Mouse (Mus musculus) ES-E14 (cell line): ENCODE measurements around the gene Tmem163. TPM values are rescaled to one million over a fixed set of nuclear protein-coding genes. Genes with fewer than 3 reads are reported as not detected.

Source experiments
- DNase-seq: peaks from one replicate; pipeline ENCODE4 v3.0.0-alpha.2; 2013; ENCODE audit warnings: low read depth, low spot score
- H3K27ac ChIP-seq: 2 replicates; pipeline ENCODE4 v1.5.1; 2012; ENCODE audit warnings: low read depth, mild to moderate bottlenecking, low read length, moderate library complexity, mixed read lengths; ENCODE audit not compliant: poor library complexity, insufficient read depth, severe bottlenecking
- H3K36me3 ChIP-seq: 2 replicates; pipeline ENCODE4 v1.6.1; 2012; ENCODE audit warnings: mild to moderate bottlenecking, low read length, moderate library complexity, mixed read lengths; ENCODE audit not compliant: control insufficient read depth, poor library complexity, insufficient read depth, severe bottlenecking
- H3K4me1 ChIP-seq, 2 experiments: fragments of 150-350 bp in 1 of 2; sonication (generic) in 1 of 2; 2 replicates each; pipeline ENCODE4 v1.6.1; 2012; ENCODE audit warnings: low read length in 2 of 2, mild to moderate bottlenecking in 1 of 2, mixed read lengths in 1 of 2; ENCODE audit not compliant: control insufficient read depth in 2 of 2, insufficient read depth in 2 of 2, poor library complexity in 1 of 2
- H3K4me3 ChIP-seq, 2 experiments: fragments of 150-350 bp in 1 of 2; sonication (generic) in 1 of 2; 2 replicates each; pipeline ENCODE4 v1.5.1; 2012; ENCODE audit warnings: low read length in 2 of 2, low read depth in 1 of 2, mild to moderate bottlenecking in 1 of 2, mixed read lengths in 1 of 2; ENCODE audit not compliant: insufficient read depth in 1 of 2, poor library complexity in 1 of 2, severe bottlenecking in 1 of 2
- H3K9ac ChIP-seq: 2 replicates; pipeline ENCODE4 v1.6.1; 2012; ENCODE audit warnings: low read depth, mild to moderate bottlenecking, low read length, mixed read lengths; ENCODE audit not compliant: poor library complexity, insufficient read depth, severe bottlenecking
- H3K9me3 ChIP-seq: fragments of 150-350 bp; sonication (generic); 2 replicates; pipeline ENCODE4 v1.6.1; 2012; ENCODE audit warnings: low read depth, mild to moderate bottlenecking, low read length; ENCODE audit not compliant: control insufficient read depth, insufficient read depth
- CHD2 ChIP-seq: IDR thresholded peaks from 2 replicates; pipeline ENCODE4 v1.6.1; 2014; ENCODE audit warnings: mild to moderate bottlenecking, low read depth, low read length, inconsistent platforms
- HCFC1 ChIP-seq: IDR thresholded peaks from 2 replicates; pipeline ENCODE4 v1.6.1; 2012; ENCODE audit warnings: low read length, inconsistent platforms, borderline replicate concordance; ENCODE audit not compliant: insufficient read depth
- MAFK ChIP-seq: IDR thresholded peaks from 2 replicates; pipeline ENCODE4 v1.6.1; 2014; ENCODE audit warnings: mild to moderate bottlenecking, low read depth, low read length, inconsistent platforms; ENCODE audit not compliant: insufficient read depth
- ZC3H11A ChIP-seq: IDR thresholded peaks from 2 replicates; pipeline ENCODE4 v1.6.1; 2012; ENCODE audit warnings: low read depth, mild to moderate bottlenecking, inconsistent platforms, low read length, borderline replicate concordance
- ZNF384 ChIP-seq: IDR thresholded peaks from 2 replicates; pipeline ENCODE4 v1.6.1; 2012; ENCODE audit warnings: low read depth, low read length, inconsistent platforms
- in situ Hi-C, 2 experiments: fragments of 600-800 bp; cut with MboI; formaldehyde crosslinking; loops; one replicate each; pipeline ENCODE4 v1.15.1; 2025; ENCODE audit warnings: low sequenced_read_pairs in 2 of 2, inconsistent platforms in 1 of 2; ENCODE audit not compliant: unreplicated experiment in 2 of 2
- total RNA-seq: library from RNA; depleted of rRNA; stranded (reverse); fragments of 300-350 nt; gene quantifications from 2 replicates; pipeline ENCODE4 v1.2.3, GENCODE M21; 2012

Tmem163 gene
- total RNA-seq, 1 experiment, result 0.18 TPM

DNA sequence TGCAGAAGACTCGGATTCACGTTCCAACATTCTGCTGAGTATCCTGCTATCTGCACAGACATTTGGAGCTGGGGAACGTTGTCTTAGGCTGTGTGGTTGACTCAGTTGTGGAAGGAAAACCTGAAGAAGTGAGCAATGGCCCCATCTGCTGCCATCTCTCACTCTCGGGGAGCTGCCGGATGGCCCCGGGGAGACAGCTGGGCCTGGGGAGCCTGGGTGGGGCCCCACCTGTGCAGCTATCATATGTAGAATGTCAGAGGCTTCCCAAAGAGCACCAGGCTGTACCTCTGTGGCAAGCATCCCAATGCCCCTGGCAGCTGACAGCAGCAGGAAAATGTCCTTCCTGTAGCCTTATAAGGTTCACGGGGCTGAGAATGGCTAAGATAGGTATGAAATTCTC is 137.4 kb downstream of the Tmem163 start:
- no peaks in the 10 kb centered on the region for H3K9me3 ChIP-seq
- in situ Hi-C loops, result no loop called here
- no peak for DNase-seq
- H3K36me3 ChIP-seq, result no peaks in the 10 kb centered on the region
- TF ChIP-seq MAFK, result no peak
- no peak for TF ChIP-seq HCFC1
- no peak for TF ChIP-seq ZC3H11A
- TF ChIP-seq ZNF384, result no peak
- no peak for TF ChIP-seq CHD2
- H3K27ac ChIP-seq, result no peak overlapping the region
- H3K4me3 ChIP-seq, result no peak overlapping the region
- H3K4me1 ChIP-seq, result no peaks in the 10 kb centered on the region
- no peak overlapping the region for H3K9ac ChIP-seq

DNA sequence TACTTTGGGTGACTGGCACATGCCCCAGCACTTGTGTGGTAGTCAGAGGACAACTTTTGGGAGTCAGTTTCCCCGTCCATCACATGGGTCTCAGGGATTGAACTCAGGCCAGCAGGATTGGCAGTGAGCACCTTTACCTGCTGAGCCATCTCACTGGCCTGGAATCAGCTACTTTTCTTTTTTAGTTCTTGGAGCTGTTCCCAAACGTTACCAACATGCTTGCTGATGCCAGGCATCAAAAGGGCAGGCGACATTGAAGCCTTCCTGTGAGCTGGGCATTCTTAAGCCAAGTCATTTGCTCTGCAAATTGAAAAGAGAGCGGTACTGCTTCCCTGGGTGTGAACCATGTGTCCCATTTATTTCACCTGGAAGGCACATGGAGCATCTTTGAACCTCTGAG is 137.8 kb downstream of the Tmem163 start:
- Histone ChIP-seq H3K27ac (no peak overlapping the region), H3K9ac (no peak overlapping the region), H3K4me3 (no peak overlapping the region), H3K36me3 (no peaks in the 10 kb centered on the region), H3K9me3 (no peaks in the 10 kb centered on the region), H3K4me1 (no peaks in the 10 kb centered on the region)
- DNase-seq, result no peak
- in situ Hi-C loops, result no loop called here
- no peak for TF ChIP-seq HCFC1

DNA sequence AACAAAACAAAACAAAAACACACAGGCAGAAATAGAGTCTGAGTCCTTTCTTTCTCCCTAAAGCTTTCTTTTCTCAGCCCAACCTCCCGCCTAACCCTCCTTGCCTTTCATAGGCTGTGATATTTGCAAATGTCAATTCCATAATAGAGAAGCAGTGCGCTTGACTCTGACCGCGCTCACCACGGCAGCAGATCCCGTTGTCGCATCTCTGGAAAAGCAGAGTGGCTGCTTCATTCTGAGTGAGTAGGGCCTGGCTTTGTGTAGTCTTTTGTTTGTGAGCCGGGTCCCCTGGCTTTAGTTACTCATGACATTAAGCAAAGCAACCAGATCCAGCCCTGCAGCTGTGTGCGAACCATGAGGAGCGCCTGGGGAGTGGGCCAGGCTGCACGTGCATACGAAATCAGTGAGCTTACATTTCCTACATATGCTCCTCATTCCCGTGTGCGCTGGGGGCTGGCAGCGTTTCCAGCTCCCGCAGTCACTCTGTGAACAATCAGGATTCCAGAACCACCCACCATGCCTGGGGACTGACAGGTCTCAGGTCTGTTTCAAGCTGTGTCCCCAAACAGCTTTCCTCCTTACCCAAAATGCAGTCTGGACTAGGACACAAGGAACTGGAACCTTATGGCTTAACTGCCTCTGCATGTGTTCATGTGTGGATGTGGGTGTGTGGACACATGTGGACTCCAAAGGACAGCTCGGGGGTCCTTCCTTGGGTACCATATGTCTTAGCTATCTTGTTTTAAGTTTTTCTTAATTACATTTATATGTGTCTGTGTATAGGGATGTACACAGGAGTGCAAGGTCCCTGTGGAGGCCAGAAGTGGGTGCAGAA is 141.9 kb downstream of the Tmem163 start:
- no peaks in the 10 kb centered on the region for H3K36me3 ChIP-seq
- no peak overlapping the region for H3K4me3 ChIP-seq
- no peaks in the 10 kb centered on the region for H3K9me3 ChIP-seq
- H3K9ac ChIP-seq, result no peak overlapping the region
- DNase-seq, result no peak
- H3K27ac ChIP-seq, result no peak overlapping the region
- in situ Hi-C loops, result no loop called here
- H3K4me1 ChIP-seq, result no peaks in the 10 kb centered on the region
- TF ChIP-seq CHD2, result no peak
- TF ChIP-seq ZC3H11A, result no peak
- no peak for TF ChIP-seq MAFK
- TF ChIP-seq ZNF384, result no peak
- no peak for TF ChIP-seq HCFC1

DNA sequence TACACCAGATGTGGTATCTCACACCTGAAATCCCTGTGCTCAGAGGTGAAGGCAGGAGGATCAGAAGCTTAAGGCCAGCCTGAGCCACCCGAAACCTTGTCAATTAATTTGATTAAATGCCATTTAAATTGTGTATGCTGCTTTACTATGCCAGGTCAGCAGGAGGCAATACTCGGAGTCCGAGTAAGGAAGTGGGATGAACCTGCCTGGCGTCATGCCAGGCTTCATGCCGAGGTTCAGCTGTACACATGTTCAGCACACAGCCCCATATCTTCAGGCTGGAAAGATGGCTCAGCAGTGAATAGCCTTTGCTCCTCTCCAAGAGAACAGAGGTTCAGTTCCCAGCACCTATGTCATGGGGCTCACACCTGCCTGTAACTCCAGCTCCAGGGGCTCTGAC is 142.9 kb downstream of the Tmem163 start:
- in situ Hi-C loops, result no loop called here
- Histone ChIP-seq H3K4me3 (no peak overlapping the region), H3K4me1 (no peaks in the 10 kb centered on the region), H3K36me3 (no peaks in the 10 kb centered on the region), H3K27ac (no peak overlapping the region), H3K9me3 (no peaks in the 10 kb centered on the region), H3K9ac (no peak overlapping the region)
- TF ChIP-seq MAFK, result no peak
- no peak for TF ChIP-seq ZNF384
- no peak for DNase-seq

DNA sequence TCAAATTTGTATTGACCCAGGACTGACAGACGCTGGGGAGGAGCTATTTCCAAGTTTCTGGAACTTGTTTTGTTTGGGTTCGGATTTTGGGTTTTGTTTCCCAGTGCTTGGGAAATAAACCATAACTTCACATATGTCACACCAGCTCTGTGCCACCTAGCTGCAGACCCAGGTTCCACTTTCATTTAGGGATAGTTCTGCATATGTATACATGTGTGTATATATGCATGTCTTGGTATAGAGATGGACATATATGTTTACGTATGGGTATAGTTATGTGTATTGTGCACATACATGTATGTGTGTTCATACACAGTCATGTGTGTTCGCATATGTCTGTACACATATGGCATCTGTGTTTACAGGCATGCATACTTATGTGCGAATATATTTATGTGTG is 147.6 kb downstream of the Tmem163 start:
- no peak for TF ChIP-seq HCFC1
- no peak for TF ChIP-seq ZNF384
- no peak for TF ChIP-seq CHD2
- no peak overlapping the region for H3K27ac ChIP-seq
- in situ Hi-C loops, result no loop called here
- no peak for DNase-seq
- no peak overlapping the region for H3K4me3 ChIP-seq
- no peaks in the 10 kb centered on the region for H3K36me3 ChIP-seq
- H3K9me3 ChIP-seq, result no peaks in the 10 kb centered on the region
- H3K9ac ChIP-seq, result no peak overlapping the region
- no peaks in the 10 kb centered on the region for H3K4me1 ChIP-seq
